Mouse (Mus musculus) bone marrow, adult 2 months (tissue): ENCODE results near the gene Olfr520.

Source experiments
- CTCF ChIP-seq: fragments of 200-500 bp; IDR thresholded peaks from 2 replicates; pipeline ENCODE4 v1.5.1; 2011; ENCODE audit warnings: low read length, control low read depth; ENCODE audit not compliant: control insufficient read depth, insufficient read depth
- POLR2A ChIP-seq: fragments of 200-500 bp; IDR thresholded peaks from 2 replicates; pipeline ENCODE4 v1.6.1; 2011; ENCODE audit warnings: low read depth, mild to moderate bottlenecking, control low read depth, low read length, borderline replicate concordance; ENCODE audit not compliant: control insufficient read depth

DNA sequence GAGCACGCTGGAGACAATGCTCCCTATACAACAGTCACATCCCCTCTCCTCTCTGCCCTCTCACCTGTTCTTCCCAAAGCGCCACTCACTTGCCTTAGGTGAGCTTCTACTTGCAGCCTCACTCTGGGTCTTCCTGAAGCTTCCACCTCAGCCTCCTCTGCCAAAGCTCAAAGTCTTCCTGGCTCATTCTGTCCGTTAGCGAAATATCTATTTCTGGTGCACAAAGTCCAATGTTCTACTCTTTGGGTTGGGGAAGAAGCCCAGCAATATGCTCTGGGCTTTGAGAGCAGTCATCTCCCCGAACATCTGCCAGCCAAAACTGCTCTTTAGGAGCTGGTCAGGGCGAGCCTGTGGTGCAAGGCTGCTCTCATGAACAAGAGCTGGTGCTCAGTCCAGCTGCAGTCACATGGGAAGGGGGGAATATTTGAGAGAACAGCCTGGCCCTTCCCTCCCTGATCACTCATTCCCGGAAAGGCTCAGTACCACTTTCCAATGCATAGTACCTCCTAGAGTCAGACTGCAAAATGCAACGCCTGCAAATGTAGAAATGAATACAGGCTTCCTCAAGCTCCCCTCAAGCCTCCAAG is 34.5 kb upstream of the Olfr520 start:
- TF ChIP-seq CTCF, result no peak
- TF ChIP-seq POLR2A, result no peak
